Mouse (Mus musculus): Measurements from ENCODE around the gene Tle4.

DNA sequence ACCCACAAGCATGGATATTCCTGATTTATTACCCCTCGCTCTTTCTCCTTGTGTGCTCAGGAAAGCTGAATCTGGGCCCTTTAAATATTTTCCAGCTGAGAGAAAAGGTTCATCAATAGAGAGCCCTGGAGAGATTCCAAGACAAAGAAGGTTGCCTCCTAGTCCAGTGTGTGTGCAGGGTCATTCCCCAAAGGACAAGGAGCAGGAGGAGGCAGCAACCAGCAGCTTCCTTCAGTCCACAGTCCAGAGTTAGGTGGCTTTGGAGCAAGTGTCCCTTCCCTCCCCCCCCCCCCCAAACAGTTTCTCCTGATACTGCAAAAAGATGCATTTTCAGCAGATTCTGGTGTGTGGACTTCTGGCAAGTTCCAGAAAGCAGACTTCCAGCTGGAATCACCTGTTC lies 3.0 kb upstream of the Tle4 start:
- TF ChIP-seq CTCF (IDR thresholded peaks at IDR 0.05; ENCODE audit: low read depth), result no peak
- TF ChIP-seq EP300 (IDR thresholded peaks at IDR 0.05; ENCODE audit: low read depth), result no peak

Measured in heart, postnatal 0 days (tissue).